Mouse (Mus musculus): Measurements from ENCODE around the gene Srsf9.

The Srsf9 gene

GRCm38 (mm10) chr5:115326256-115326831 lies 633 bp upstream of the Srsf9 start:
- DNase-seq (ENCODE audit: low read depth, low spot score) = no peak

- no peak for DNase-seq (ENCODE audit: low read depth, low spot score)
Measured at GRCm38 (mm10) chr5:115327610-115328548, 902 bp downstream of the Srsf9 start.

GRCm38 (mm10) chr5:115330955-115331354 lies 4.0 kb downstream of the Srsf9 start:
- DNase-seq (ENCODE audit: low read depth, low spot score) = no peak

- DNase-seq (ENCODE audit: low read depth, low spot score) = no peak
Measured at GRCm38 (mm10) chr5:115333626-115334025, 6.6 kb downstream of the Srsf9 start.

GRCm38 (mm10) chr5:115340007-115340406 lies 13.0 kb downstream of the Srsf9 start:
- DNase-seq (ENCODE audit: low read depth, low spot score) = no peak

- peak; percentile 90 for DNase-seq (ENCODE audit: low read depth, low spot score)
Measured at GRCm38 (mm10) chr5:115340577-115341313, 13.8 kb downstream of the Srsf9 start, which contains the start of the genes Gatc and Triap1. Gatc (minus strand) TSS chr5:115341178. Triap1 (plus strand) TSS chr5:115341225.

- no peak for DNase-seq (ENCODE audit: low read depth, low spot score)
Measured at GRCm38 (mm10) chr5:115341314-115342165, 14.6 kb downstream of the Srsf9 start.

- peak; percentile 91 for DNase-seq (ENCODE audit: low read depth, low spot score)
Measured at GRCm38 (mm10) chr5:115347564-115347963, 20.6 kb downstream of the Srsf9 start.

GRCm38 (mm10) chr5:115348546-115349224 lies 21.7 kb downstream of the Srsf9 start, which contains the start of gene Cox6a1:
Cox6a1 (minus strand) TSS chr5:115348981.
- peak; percentile 100 for DNase-seq (ENCODE audit: low read depth, low spot score)

- DNase-seq (ENCODE audit: low read depth, low spot score) = no peak
Measured at GRCm38 (mm10) chr5:115349225-115349555, 22.2 kb downstream of the Srsf9 start.

GRCm38 (mm10) chr5:115351348-115351747 lies 24.4 kb downstream of the Srsf9 start:
- DNase-seq (ENCODE audit: low read depth, low spot score) = no peak

- no peak for DNase-seq (ENCODE audit: low read depth, low spot score)
Measured at GRCm38 (mm10) chr5:115355070-115355469, 28.1 kb downstream of the Srsf9 start.

- DNase-seq (ENCODE audit: low read depth, low spot score) = peak; percentile 88
Measured at GRCm38 (mm10) chr5:115358872-115359271, 31.9 kb downstream of the Srsf9 start.

GRCm38 (mm10) chr5:115359438-115359837 lies 32.5 kb downstream of the Srsf9 start:
- DNase-seq (ENCODE audit: low read depth, low spot score) = no peak

- no peak for DNase-seq (ENCODE audit: low read depth, low spot score)
Measured at GRCm38 (mm10) chr5:115359851-115360372, 32.9 kb downstream of the Srsf9 start.

GRCm38 (mm10) chr5:115362216-115362615 lies 35.2 kb downstream of the Srsf9 start:
- no peak for DNase-seq (ENCODE audit: low read depth, low spot score)

GRCm38 (mm10) chr5:115362819-115363714 lies 36.1 kb downstream of the Srsf9 start:
- no peak for DNase-seq (ENCODE audit: low read depth, low spot score)

- no peak for DNase-seq (ENCODE audit: low read depth, low spot score)
Measured at GRCm38 (mm10) chr5:115364782-115365181, 37.8 kb downstream of the Srsf9 start.

GRCm38 (mm10) chr5:115371736-115372135 lies 44.8 kb downstream of the Srsf9 start:
- peak; percentile 41 for DNase-seq (ENCODE audit: low read depth, low spot score)
